Mouse (Mus musculus) stomach, postnatal 0 days (tissue): ENCODE results near the gene Rimbp2. TPM values are rescaled to one million over a fixed set of nuclear protein-coding genes. Genes with fewer than 3 reads are reported as not detected.
"Not testable (repeated sequence)": the region's sequence is repeated elsewhere in the genome, so short reads cannot be mapped to it uniquely, and the experiment has no call there.

Source experiments
- ATAC-seq: fragments of 200-750 bp; cut with Nextera tagmentation; 2 replicates; pipeline ENCODE4 v1.8.0; 2017; ENCODE audit not compliant: low FRiP score, low TSS enrichment
- DNase-seq: peaks from one replicate; pipeline ENCODE4 v3.0.0-alpha.2; 2016; ENCODE audit warnings: low spot score
- H3K27ac ChIP-seq: fragments of 300-500 bp; sonication (generic); replicated peaks from 2 replicates; pipeline ENCODE4 v1.5.1; 2014; ENCODE audit warnings: mild to moderate bottlenecking, control low read depth
- H3K27me3 ChIP-seq: fragments of 300-500 bp; sonication (generic); 2 replicates; pipeline ENCODE4 v1.6.1; 2014; ENCODE audit warnings: low read length; ENCODE audit not compliant: control insufficient read depth, insufficient read depth
- H3K36me3 ChIP-seq: fragments of 300-500 bp; sonication (generic); 2 replicates; pipeline ENCODE4 v1.6.1; 2014; ENCODE audit warnings: low read length, mixed read lengths; ENCODE audit not compliant: control insufficient read depth, insufficient read depth
- H3K4me1 ChIP-seq: fragments of 300-500 bp; sonication (generic); replicated peaks from 2 replicates; pipeline ENCODE4 v1.6.1; 2014; ENCODE audit warnings: antibody characterized with exemption; ENCODE audit not compliant: control insufficient read depth, insufficient read depth
- H3K4me2 ChIP-seq: fragments of 300-500 bp; sonication (generic); replicated peaks from 2 replicates; pipeline ENCODE4 v1.6.1; 2014; ENCODE audit warnings: low read depth, mild to moderate bottlenecking, control low read depth, moderate library complexity
- H3K4me3 ChIP-seq: fragments of 300-500 bp; sonication (generic); 2 replicates; pipeline ENCODE4 v1.5.1; 2014; ENCODE audit warnings: low read depth, low read length, control low read depth
- H3K9ac ChIP-seq: fragments of 300-500 bp; sonication (generic); 2 replicates; pipeline ENCODE4 v1.6.1; 2014; ENCODE audit warnings: mild to moderate bottlenecking, low read length, control low read depth, mixed read lengths
- H3K9me3 ChIP-seq: fragments of 300-500 bp; sonication (generic); 2 replicates; pipeline ENCODE4 v1.6.1; 2016; ENCODE audit warnings: low read length; ENCODE audit not compliant: control insufficient read depth
- CTCF ChIP-seq: IDR thresholded peaks from 2 replicates; pipeline ENCODE4 v1.5.1; 2016; ENCODE audit warnings: antibody characterized with exemption, low read depth, mild to moderate bottlenecking, moderate library complexity
- EP300 ChIP-seq: optimal IDR thresholded peaks from 2 replicates; pipeline ENCODE3; 2016; ENCODE audit warnings: antibody characterized with exemption
- WGBS: fragments of 180-500 bp; shearing (Covaris S2); extraction: QIAGEN DNeasy Blood & Tissue Kit; methylation state at CpG from one replicate; pipeline ENCODE4 v1.1.7; 2014; 5-methylcytosine and 5-hydroxymethylcytosine counted together
- polyA plus RNA-seq: library from polyadenylated mRNA; unstranded; fragments of >200 nt; fragmentation: Nextera tagmentation; extraction: Ambion mirVana; gene quantifications from 2 replicates; pipeline ENCODE4 v1.2.1, GENCODE M21; 2015

Rimbp2 gene
- polyA plus RNA-seq, 1 experiment from 2014 or later, result 0.17 TPM

GRCm38 (mm10) chr5:128971298-128971697, 18.0 kb upstream of the Rimbp2 start:
- H3K27ac ChIP-seq, result no peak overlapping the region
- H3K9me3 ChIP-seq, result no peaks in the 10 kb centered on the region
- H3K4me2 ChIP-seq, result 0 out of 2 replicates have a peak overlapping the region, but pooled peaks have one; percentile 20
- ATAC-seq (no peak), DNase-seq (peak; percentile 70)
- TF ChIP-seq CTCF (peak; percentile 82), EP300 (no peak)
- no peaks in the 10 kb centered on the region for H3K36me3 ChIP-seq
- H3K27me3 ChIP-seq, result no peaks in the 10 kb centered on the region
- no peaks in the 10 kb centered on the region for H3K4me1 ChIP-seq
- H3K9ac ChIP-seq, result no peak overlapping the region
- H3K4me3 ChIP-seq, result no peak overlapping the region
- 13% methylated on average over 13 of the region's 14 CpGs for WGBS

GRCm38 (mm10) chr5:128970878-128971277, 17.6 kb upstream of the Rimbp2 start:
- Histone ChIP-seq H3K4me3 (no peak overlapping the region), H3K4me1 (no peaks in the 10 kb centered on the region), H3K9ac (no peak overlapping the region), H3K36me3 (no peaks in the 10 kb centered on the region), H3K27ac (no peak overlapping the region), H3K4me2 (0 out of 2 replicates have a peak overlapping the region, but pooled peaks have one; percentile 20), H3K9me3 (no peaks in the 10 kb centered on the region), H3K27me3 (no peaks in the 10 kb centered on the region)
- ATAC-seq, result no peak
- 61% methylated on average over 10 of the region's 10 CpGs for whole genome bisulfite sequencing
- TF ChIP-seq EP300 (no peak), CTCF (no peak)
- no peak for DNase-seq

- ATAC-seq (no peak), DNase-seq (no peak)
- Histone ChIP-seq H3K36me3 (no peaks in the 10 kb centered on the region), H3K4me2 (no peak overlapping the region), H3K27ac (no peak overlapping the region), H3K4me3 (no peak overlapping the region), H3K27me3 (no peaks in the 10 kb centered on the region), H3K9me3 (no peaks in the 10 kb centered on the region), H3K9ac (no peak overlapping the region), H3K4me1 (no peaks in the 10 kb centered on the region)
- TF ChIP-seq EP300 (no peak), CTCF (no peak)
- WGBS, result 56% methylated on average over 4 of the region's 4 CpGs
Observed at GRCm38 (mm10) chr5:128964353-128964752, 11.1 kb upstream of the Rimbp2 start.

- WGBS, result 85% methylated on average over 3 of the region's 3 CpGs
- ATAC-seq (no peak), DNase-seq (no peak)
- no peak overlapping the region for H3K27ac ChIP-seq
- no peaks in the 10 kb centered on the region for H3K27me3 ChIP-seq
- TF ChIP-seq EP300, result no peak
- TF ChIP-seq CTCF, result no peak
- H3K9me3 ChIP-seq, result no peaks in the 10 kb centered on the region; the same call in 1 of the 2 replicates
- H3K9ac ChIP-seq, result no peak overlapping the region
- no peak overlapping the region for H3K4me2 ChIP-seq
- H3K4me3 ChIP-seq, result no peak overlapping the region
- H3K4me1 ChIP-seq, result no peaks in the 10 kb centered on the region
- H3K36me3 ChIP-seq, result no peaks in the 10 kb centered on the region
Observed at GRCm38 (mm10) chr5:128958916-128959315, 5.6 kb upstream of the Rimbp2 start.

GRCm38 (mm10) chr5:128954371-128954770, 1.1 kb upstream of the Rimbp2 start:
- not testable (repeated sequence) for H3K4me3 ChIP-seq, H3K4me1 ChIP-seq, H3K36me3 ChIP-seq, ATAC-seq, H3K27ac ChIP-seq, H3K9me3 ChIP-seq, H3K9ac ChIP-seq, H3K27me3 ChIP-seq, DNase-seq, H3K4me2 ChIP-seq
- peak; percentile 57 for TF ChIP-seq CTCF
- WGBS, result 88% methylated on average over 5 of the region's 5 CpGs

GRCm38 (mm10) chr5:128952291-128953195, 743 bp downstream of the Rimbp2 start:
- Histone ChIP-seq H3K27me3 (no peaks in the 10 kb centered on the region), H3K4me3 (0 out of 2 replicates have a peak overlapping the region, but pooled peaks have one; percentile 6), H3K4me2 (peak overlapping the region; percentile 20; the same call in 1 of the 2 replicates), H3K27ac (no peak overlapping the region), H3K4me1 (no peaks in the 10 kb centered on the region), H3K9ac (no peak overlapping the region), H3K9me3 (no peaks in the 10 kb centered on the region; the same call in 1 of the 2 replicates), H3K36me3 (no peaks in the 10 kb centered on the region)
- 1% methylated on average over 33 of the region's 35 CpGs for WGBS
- TF ChIP-seq CTCF, result no peak
- no peak for TF ChIP-seq EP300
- ATAC-seq (no peak), DNase-seq (no peak)
